Mouse (Mus musculus) mature B cell (primary cell): ENCODE data around the gene Ndnf.

Source experiments
- in situ Hi-C: fragments of 300-500 bp; cut with MboI; formaldehyde crosslinking; loops from 2 replicates; pipeline ENCODE4 v1.14.3; 2019

Gene Ndnf

GRCm38 (mm10) chr6:65671451-65671850 lies at the start of gene Ndnf:
Gene Ndnf (plus strand): TSS chr6:65671590.
- in situ Hi-C loops, result loop anchor here (25.0 kb wide), 1 partner anchor 1266 kb away; no protein-coding TSS in a partner anchor

- in situ Hi-C loops, result no loop called here
These were observed 48.2 kb upstream of the Ndnf start for GRCm38 (mm10) chr6:65623016-65623715.

GRCm38 (mm10) chr6:65630578-65630977 lies 40.8 kb upstream of the Ndnf start:
- in situ Hi-C loops, result no loop called here

GRCm38 (mm10) chr6:65632184-65632583 lies 39.2 kb upstream of the Ndnf start:
- in situ Hi-C loops, result no loop called here

GRCm38 (mm10) chr6:65642431-65642830 lies 29.0 kb upstream of the Ndnf start:
- in situ Hi-C loops, result no loop called here

GRCm38 (mm10) chr6:65644110-65644509 lies 27.3 kb upstream of the Ndnf start:
- in situ Hi-C loops, result no loop called here

- in situ Hi-C loops, result no loop called here
These were observed 25.0 kb upstream of the Ndnf start for GRCm38 (mm10) chr6:65646408-65646807.

- in situ Hi-C loops, result no loop called here
These were observed 23.7 kb upstream of the Ndnf start for GRCm38 (mm10) chr6:65647731-65648130.

GRCm38 (mm10) chr6:65651376-65651775 lies 20.0 kb upstream of the Ndnf start:
- in situ Hi-C loops, result loop anchor here (25.0 kb wide), 1 partner anchor 1286 kb away; no protein-coding TSS in a partner anchor

GRCm38 (mm10) chr6:65661272-65661671 lies 10.1 kb upstream of the Ndnf start:
- in situ Hi-C loops, result loop anchor here (25.0 kb wide), 1 partner anchor 1276 kb away; no protein-coding TSS in a partner anchor

GRCm38 (mm10) chr6:65662050-65662449 lies 9.3 kb upstream of the Ndnf start:
- in situ Hi-C loops, result loop anchor here (25.0 kb wide), 1 partner anchor 1275 kb away; no protein-coding TSS in a partner anchor

GRCm38 (mm10) chr6:65663990-65664389 lies 7.4 kb upstream of the Ndnf start:
- in situ Hi-C loops, result loop anchor here (25.0 kb wide), 1 partner anchor 1273 kb away; no protein-coding TSS in a partner anchor

- in situ Hi-C loops, result loop anchor here (25.0 kb wide), 1 partner anchor 1271 kb away; no protein-coding TSS in a partner anchor
These were observed 5.1 kb upstream of the Ndnf start for GRCm38 (mm10) chr6:65666295-65666694.

- in situ Hi-C loops, result loop anchor here (25.0 kb wide), 1 partner anchor 1267 kb away; no protein-coding TSS in a partner anchor
These were observed 1.4 kb upstream of the Ndnf start for GRCm38 (mm10) chr6:65669971-65670370.

GRCm38 (mm10) chr6:65670981-65671411 lies 394 bp upstream of the Ndnf start:
- in situ Hi-C loops, result loop anchor here (25.0 kb wide), 1 partner anchor 1266 kb away; no protein-coding TSS in a partner anchor

- in situ Hi-C loops, result loop anchor here (25.0 kb wide), 1 partner anchor 1265 kb away; no protein-coding TSS in a partner anchor
These were observed 991 bp downstream of the Ndnf start for GRCm38 (mm10) chr6:65672131-65673031.

GRCm38 (mm10) chr6:65693938-65694337 lies 22.5 kb downstream of the Ndnf start:
- in situ Hi-C loops, result no loop called here

GRCm38 (mm10) chr6:65720676-65721075 lies 49.3 kb downstream of the Ndnf start:
- in situ Hi-C loops, result no loop called here

GRCm38 (mm10) chr6:65725677-65726076 lies 54.3 kb downstream of the Ndnf start:
- in situ Hi-C loops, result no loop called here

GRCm38 (mm10) chr6:65728261-65728660 lies 56.9 kb downstream of the Ndnf start:
- in situ Hi-C loops, result no loop called here

GRCm38 (mm10) chr6:65739442-65739841 lies 68.1 kb downstream of the Ndnf start:
- in situ Hi-C loops, result no loop called here
